Mouse (Mus musculus): ENCODE measurements around the gene Jdp2. TPM values are rescaled to one million over a fixed set of nuclear protein-coding genes. Genes with fewer than 3 reads are reported as not detected.

The Jdp2 gene
- polyA plus RNA-seq, 1 experiment from 2014 or later: 1.4 TPM

DNA sequence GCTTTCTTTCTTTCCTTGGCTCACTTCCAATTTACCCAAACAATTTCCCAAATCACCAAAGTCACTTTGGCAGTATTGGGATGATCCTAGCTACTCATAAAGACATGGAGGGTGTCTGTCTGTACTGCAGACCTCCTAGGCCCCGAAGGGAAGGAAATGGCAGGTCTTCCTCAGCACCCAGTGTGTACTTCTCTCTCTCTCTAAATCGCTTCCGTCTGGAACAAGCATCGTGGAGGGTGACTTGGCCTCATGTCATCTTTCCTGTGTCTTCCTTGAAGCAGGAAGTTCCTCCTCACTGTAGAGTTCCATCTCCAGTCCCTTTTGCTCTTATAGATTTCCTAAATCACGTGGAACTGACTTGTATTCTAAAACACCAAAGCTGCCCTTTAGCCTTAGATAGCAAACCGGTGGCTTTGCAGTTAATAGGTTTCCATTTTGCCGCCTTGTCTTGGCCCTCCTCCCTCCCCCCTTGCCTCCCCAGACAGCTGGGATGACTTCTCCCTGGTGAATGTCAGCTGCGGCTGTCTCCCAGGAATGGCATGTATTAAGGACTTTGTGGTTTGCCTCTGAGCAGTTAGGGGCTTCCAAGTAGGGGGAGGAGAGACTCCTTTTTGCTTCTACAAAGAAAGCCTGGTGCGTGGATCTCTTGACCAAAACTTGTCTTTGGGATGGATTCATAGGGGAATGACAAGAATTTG is 5.6 kb downstream of the Jdp2 start:
- Histone ChIP-seq H3K27me3 (ENCODE audit: control insufficient read depth, insufficient read depth, low read length) (no peaks in the 10 kb centered on the region), H3K27ac (ENCODE audit: low read length) (peak overlapping the region; percentile 66; the same call in 1 of the 2 replicates), H3K4me2 (replicated peaks; ENCODE audit: low read depth, low read length) (no peak overlapping the region), H3K9ac (replicated peaks; ENCODE audit: low read depth, low read length) (no peak overlapping the region), H3K4me1 (ENCODE audit: control insufficient read depth, insufficient read depth, low read length) (peaks cover 40% of the 10 kb centered on the region), H3K4me3 (ENCODE audit: low read depth, low read length) (no peak overlapping the region), H3K36me3 (ENCODE audit: control insufficient read depth, insufficient read depth, low read length) (peaks cover 7% of the 10 kb centered on the region; the same call in 1 of the 2 replicates), H3K9me3 (ENCODE audit: control insufficient read depth, low read depth, low read length) (no peaks in the 10 kb centered on the region)
- no peak for ATAC-seq (ENCODE audit: insufficient number of reproducible peaks, insufficient read depth, low FRiP score, low read depth)
- WGBS: 38% methylated on average over 9 of the region's 9 CpGs

DNA sequence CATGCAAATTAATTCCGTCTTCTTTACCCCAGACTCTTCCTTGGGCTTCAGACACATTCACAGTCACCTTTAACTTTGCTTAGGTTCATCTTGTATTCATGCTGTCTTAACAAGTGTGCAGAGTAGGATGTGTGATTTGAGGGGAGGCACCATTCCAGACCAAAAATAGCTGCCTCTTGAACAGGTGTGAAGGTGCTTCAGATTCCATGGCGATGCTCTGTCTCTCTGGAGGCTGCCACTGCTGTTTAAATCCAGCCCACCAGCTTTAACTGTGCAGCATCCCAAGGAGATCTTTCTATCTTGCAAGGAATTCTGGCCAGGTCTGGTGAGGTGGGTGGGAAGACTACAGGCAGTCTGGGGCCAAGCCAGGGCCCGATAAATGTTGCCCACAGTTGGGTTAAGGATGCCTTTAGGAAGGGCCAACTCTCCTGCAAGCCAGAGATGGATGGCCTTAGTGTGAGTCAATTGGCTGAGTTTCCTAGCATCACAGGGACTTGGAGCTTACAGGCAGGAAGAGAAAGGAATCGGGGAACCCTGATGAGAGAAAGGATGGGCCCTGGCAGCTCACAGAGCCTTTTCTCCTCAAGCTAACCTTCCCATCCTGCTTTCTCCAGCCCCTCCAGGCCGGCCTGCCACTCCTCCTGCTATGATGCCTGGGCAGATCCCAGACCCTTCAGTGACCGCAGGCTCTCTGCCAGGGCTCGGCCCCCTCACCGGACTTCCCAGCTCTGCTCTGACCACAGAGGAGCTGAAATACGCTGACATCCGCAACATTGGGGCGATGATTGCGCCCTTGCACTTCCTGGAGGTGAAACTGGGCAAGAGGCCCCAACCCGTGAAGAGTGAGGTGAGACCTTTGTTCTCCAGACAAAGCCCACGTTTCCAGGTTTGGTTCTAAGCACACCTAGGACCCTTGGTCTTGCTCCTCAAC is 9.0 kb downstream of the Jdp2 start:
- Histone ChIP-seq H3K9ac (replicated peaks; ENCODE audit: low read depth, low read length) (no peak overlapping the region), H3K36me3 (ENCODE audit: control insufficient read depth, insufficient read depth, low read length) (peaks cover 12% of the 10 kb centered on the region; the same call in 1 of the 2 replicates), H3K4me2 (replicated peaks; ENCODE audit: low read depth, low read length) (no peak overlapping the region), H3K27ac (ENCODE audit: low read length) (no peak overlapping the region), H3K4me1 (ENCODE audit: control insufficient read depth, insufficient read depth, low read length) (peaks cover 26% of the 10 kb centered on the region; the same call in 1 of the 2 replicates), H3K27me3 (ENCODE audit: control insufficient read depth, insufficient read depth, low read length) (no peaks in the 10 kb centered on the region), H3K9me3 (ENCODE audit: control insufficient read depth, low read depth, low read length) (no peaks in the 10 kb centered on the region), H3K4me3 (ENCODE audit: low read depth, low read length) (no peak overlapping the region)
- WGBS: 77% methylated on average over 14 of the region's 14 CpGs
- no peak for ATAC-seq (ENCODE audit: insufficient number of reproducible peaks, insufficient read depth, low FRiP score, low read depth)

DNA sequence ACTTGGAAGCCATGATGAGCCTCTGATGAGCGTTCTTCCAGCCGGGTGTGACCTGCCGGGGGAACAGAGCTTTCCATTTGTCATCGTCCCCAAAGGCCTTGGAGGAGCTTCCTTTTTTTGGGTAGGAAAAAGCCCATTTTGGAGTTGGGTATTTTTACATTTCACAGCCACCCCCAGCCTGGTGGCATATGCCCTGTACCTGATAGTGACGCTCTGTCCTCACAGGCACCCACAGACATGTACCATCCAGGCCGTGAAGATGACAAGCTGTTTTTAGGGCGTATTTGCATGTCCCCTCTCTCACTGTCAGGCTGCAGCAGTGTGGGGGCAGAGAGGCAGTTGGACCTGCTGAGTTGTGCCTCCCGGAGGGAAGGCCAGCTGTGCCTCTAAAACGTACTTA is 11.3 kb downstream of the Jdp2 start:
- no peak overlapping the region for H3K4me3 ChIP-seq (ENCODE audit: low read depth, low read length)
- H3K27me3 ChIP-seq (ENCODE audit: control insufficient read depth, insufficient read depth, low read length): no peaks in the 10 kb centered on the region
- no peak overlapping the region for H3K4me2 ChIP-seq (replicated peaks; ENCODE audit: low read depth, low read length)
- no peaks in the 10 kb centered on the region for H3K9me3 ChIP-seq (ENCODE audit: control insufficient read depth, low read depth, low read length)
- no peak for ATAC-seq (ENCODE audit: insufficient number of reproducible peaks, insufficient read depth, low FRiP score, low read depth)
- H3K36me3 ChIP-seq (ENCODE audit: control insufficient read depth, insufficient read depth, low read length): peaks cover 12% of the 10 kb centered on the region; the same call in 1 of the 2 replicates
- 78% methylated on average over 9 of the region's 9 CpGs for WGBS
- H3K27ac ChIP-seq (ENCODE audit: low read length): no peak overlapping the region
- H3K4me1 ChIP-seq (ENCODE audit: control insufficient read depth, insufficient read depth, low read length): peaks cover 4% of the 10 kb centered on the region; the same call in 1 of the 2 replicates
- no peak overlapping the region for H3K9ac ChIP-seq (replicated peaks; ENCODE audit: low read depth, low read length)

DNA sequence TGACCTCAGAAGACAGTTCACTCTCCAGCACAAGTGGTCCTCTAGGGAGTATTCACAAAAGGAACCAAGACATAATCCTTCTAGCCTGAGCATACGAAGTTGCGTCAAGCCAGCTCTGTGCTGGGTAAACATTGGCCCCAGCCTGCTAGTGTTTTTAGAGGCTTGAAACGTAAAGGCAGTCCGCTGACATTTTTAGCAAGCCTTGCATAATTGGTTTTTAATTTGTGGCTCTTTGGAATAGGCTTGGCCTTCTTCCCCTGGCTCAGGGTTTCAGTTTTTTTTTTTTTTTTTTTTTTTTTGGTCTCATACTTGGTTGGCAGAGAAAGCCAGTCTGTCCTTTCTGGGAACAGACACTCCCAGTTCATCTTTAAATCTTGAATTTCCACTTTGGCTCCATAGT is 15.3 kb downstream of the Jdp2 start:
- 35% methylated on average over 4 of the region's 4 CpGs for WGBS
- H3K4me1 ChIP-seq (ENCODE audit: control insufficient read depth, insufficient read depth, low read length): no peaks in the 10 kb centered on the region

DNA sequence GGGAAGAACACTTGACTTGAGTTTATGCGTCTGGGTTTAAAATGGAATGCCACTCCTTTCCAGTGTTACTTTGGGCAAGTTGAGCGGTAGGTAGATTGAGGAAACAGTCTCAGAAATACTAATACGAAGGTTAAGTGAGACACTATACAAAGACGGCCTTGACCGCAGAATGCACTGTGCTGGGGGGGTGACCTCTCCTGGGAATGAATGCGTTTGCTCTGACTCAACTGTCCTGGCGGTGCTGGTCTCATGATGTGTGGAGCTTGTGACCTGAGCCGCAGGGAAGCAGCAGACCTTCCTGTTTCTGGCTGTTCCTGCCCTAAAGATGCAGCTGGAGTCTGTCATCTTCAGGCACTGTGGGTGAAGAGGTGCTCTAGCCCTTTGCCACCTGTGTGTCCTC is 16.7 kb downstream of the Jdp2 start:
- no peak for ATAC-seq (ENCODE audit: insufficient number of reproducible peaks, insufficient read depth, low FRiP score, low read depth)
- 69% methylated on average over 8 of the region's 8 CpGs for WGBS

More for the DNA sequence above, 15.3 kb downstream of the Jdp2 start:
- no peak overlapping the region for H3K27ac ChIP-seq (ENCODE audit: low read length)
- no peak for ATAC-seq (ENCODE audit: insufficient number of reproducible peaks, insufficient read depth, low FRiP score, low read depth)
- no peak overlapping the region for H3K4me3 ChIP-seq (ENCODE audit: low read depth, low read length)
- no peaks in the 10 kb centered on the region for H3K9me3 ChIP-seq (ENCODE audit: control insufficient read depth, low read depth, low read length)
- H3K9ac ChIP-seq (replicated peaks; ENCODE audit: low read depth, low read length): no peak overlapping the region
- peaks cover 8% of the 10 kb centered on the region; the same call in 1 of the 2 replicates for H3K36me3 ChIP-seq (ENCODE audit: control insufficient read depth, insufficient read depth, low read length)
- no peak overlapping the region for H3K4me2 ChIP-seq (replicated peaks; ENCODE audit: low read depth, low read length)
- no peaks in the 10 kb centered on the region for H3K27me3 ChIP-seq (ENCODE audit: control insufficient read depth, insufficient read depth, low read length)

DNA sequence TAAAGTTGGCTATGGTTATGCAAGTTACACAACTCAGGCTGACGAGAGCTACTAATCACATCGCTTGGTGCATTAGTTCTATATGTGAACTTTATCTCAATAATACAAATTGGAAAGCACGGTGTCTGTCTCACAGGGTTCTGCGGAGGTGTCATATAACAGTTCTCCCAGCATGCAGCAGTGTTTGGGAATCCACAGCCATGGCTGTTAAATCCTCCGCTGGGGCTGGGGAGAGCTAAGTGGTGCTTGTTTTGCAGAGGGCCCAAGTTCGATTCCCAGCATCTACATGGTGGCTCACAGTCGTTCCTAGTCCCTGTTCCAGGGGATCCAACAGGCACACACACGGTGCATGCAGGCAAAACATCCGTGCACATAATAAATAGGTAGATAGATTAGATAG is 19.1 kb downstream of the Jdp2 start:
- Histone ChIP-seq H3K9ac (replicated peaks; ENCODE audit: low read depth, low read length) (no peak overlapping the region), H3K27me3 (ENCODE audit: control insufficient read depth, insufficient read depth, low read length) (no peaks in the 10 kb centered on the region), H3K27ac (ENCODE audit: low read length) (no peak overlapping the region), H3K36me3 (ENCODE audit: control insufficient read depth, insufficient read depth, low read length) (no peaks in the 10 kb centered on the region), H3K4me3 (ENCODE audit: low read depth, low read length) (no peak overlapping the region), H3K4me1 (ENCODE audit: control insufficient read depth, insufficient read depth, low read length) (no peaks in the 10 kb centered on the region), H3K9me3 (ENCODE audit: control insufficient read depth, low read depth, low read length) (no peaks in the 10 kb centered on the region), H3K4me2 (replicated peaks; ENCODE audit: low read depth, low read length) (no peak overlapping the region)
- WGBS: 75% methylated on average over 9 of the region's 9 CpGs
- no peak for ATAC-seq (ENCODE audit: insufficient number of reproducible peaks, insufficient read depth, low FRiP score, low read depth)

More for the DNA sequence above, 16.7 kb downstream of the Jdp2 start:
- H3K36me3 ChIP-seq (ENCODE audit: control insufficient read depth, insufficient read depth, low read length): peaks cover under 1% of the 10 kb centered on the region; the same call in 1 of the 2 replicates
- H3K9ac ChIP-seq (replicated peaks; ENCODE audit: low read depth, low read length): no peak overlapping the region
- H3K4me1 ChIP-seq (ENCODE audit: control insufficient read depth, insufficient read depth, low read length): no peaks in the 10 kb centered on the region
- H3K27me3 ChIP-seq (ENCODE audit: control insufficient read depth, insufficient read depth, low read length): no peaks in the 10 kb centered on the region
- no peak overlapping the region for H3K27ac ChIP-seq (ENCODE audit: low read length)
- no peaks in the 10 kb centered on the region for H3K9me3 ChIP-seq (ENCODE audit: control insufficient read depth, low read depth, low read length)
- H3K4me2 ChIP-seq (replicated peaks; ENCODE audit: low read depth, low read length): no peak overlapping the region
- no peak overlapping the region for H3K4me3 ChIP-seq (ENCODE audit: low read depth, low read length)

DNA sequence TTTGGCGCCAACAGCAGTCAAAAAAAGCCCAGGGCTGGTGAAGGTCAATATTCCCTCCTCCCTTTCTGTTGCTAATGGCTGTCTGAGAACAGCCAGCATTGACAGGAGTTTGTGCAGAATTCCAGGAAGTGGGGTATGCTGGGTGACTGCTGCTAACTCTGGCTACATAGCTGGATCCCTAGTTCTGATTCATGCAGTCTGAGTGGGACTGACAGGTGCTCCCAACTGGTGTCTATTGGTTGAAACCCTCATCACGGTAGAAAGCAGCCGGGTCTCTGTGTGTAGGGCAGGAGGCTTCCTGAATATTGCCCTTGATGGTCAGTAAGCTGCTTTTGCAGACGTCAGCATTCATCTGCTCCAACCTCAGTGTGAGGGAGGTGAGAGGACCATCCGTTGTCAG is 19.6 kb downstream of the Jdp2 start:
- no peak overlapping the region for H3K4me2 ChIP-seq (replicated peaks; ENCODE audit: low read depth, low read length)
- no peaks in the 10 kb centered on the region for H3K36me3 ChIP-seq (ENCODE audit: control insufficient read depth, insufficient read depth, low read length)
- peaks cover 2% of the 10 kb centered on the region for H3K4me1 ChIP-seq (ENCODE audit: control insufficient read depth, insufficient read depth, low read length)
- 71% methylated on average over 5 of the region's 5 CpGs for WGBS
- ATAC-seq (ENCODE audit: insufficient number of reproducible peaks, insufficient read depth, low FRiP score, low read depth): no peak
- no peak overlapping the region for H3K9ac ChIP-seq (replicated peaks; ENCODE audit: low read depth, low read length)
- H3K27ac ChIP-seq (ENCODE audit: low read length): no peak overlapping the region
- no peaks in the 10 kb centered on the region for H3K9me3 ChIP-seq (ENCODE audit: control insufficient read depth, low read depth, low read length)
- H3K4me3 ChIP-seq (ENCODE audit: low read depth, low read length): no peak overlapping the region
- no peaks in the 10 kb centered on the region for H3K27me3 ChIP-seq (ENCODE audit: control insufficient read depth, insufficient read depth, low read length)

DNA sequence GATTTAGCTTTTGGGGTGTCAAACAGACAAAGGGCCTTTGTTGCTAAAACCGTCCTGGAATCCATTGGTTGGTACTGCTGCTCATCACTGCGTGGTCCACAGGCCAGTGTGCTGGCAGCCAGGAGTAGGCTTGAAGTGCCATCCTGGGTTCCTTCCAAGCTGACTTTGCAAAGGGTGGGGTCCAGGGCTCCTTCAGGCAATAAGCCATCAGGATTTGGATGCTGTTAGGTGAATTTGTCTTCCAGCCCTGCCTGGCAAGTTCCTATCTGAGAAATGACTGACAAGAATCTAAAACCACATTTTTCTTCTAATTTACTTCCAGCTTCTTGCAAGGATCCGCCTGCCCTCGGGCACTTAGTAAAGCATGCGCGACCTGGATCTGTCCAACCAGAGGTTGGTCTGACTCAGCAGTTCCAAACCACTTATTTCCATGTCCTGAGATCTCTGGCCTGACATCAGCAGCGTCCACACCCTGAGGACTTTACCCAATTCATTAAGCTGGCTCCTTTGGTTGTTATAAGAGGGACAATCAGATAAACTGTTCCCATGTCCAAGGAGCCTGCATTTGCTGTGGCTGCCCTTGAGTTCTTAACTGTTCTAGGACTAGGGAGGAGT is 20.6 kb downstream of the Jdp2 start:
- H3K4me1 ChIP-seq (ENCODE audit: control insufficient read depth, insufficient read depth, low read length): peaks cover 8% of the 10 kb centered on the region
- no peak overlapping the region for H3K9ac ChIP-seq (replicated peaks; ENCODE audit: low read depth, low read length)
- ATAC-seq (ENCODE audit: insufficient number of reproducible peaks, insufficient read depth, low FRiP score, low read depth): no peak
- H3K4me2 ChIP-seq (replicated peaks; ENCODE audit: low read depth, low read length): no peak overlapping the region
- WGBS: 77% methylated on average over 7 of the region's 7 CpGs
- no peak overlapping the region for H3K27ac ChIP-seq (ENCODE audit: low read length)
- no peaks in the 10 kb centered on the region for H3K36me3 ChIP-seq (ENCODE audit: control insufficient read depth, insufficient read depth, low read length)
- H3K9me3 ChIP-seq (ENCODE audit: control insufficient read depth, low read depth, low read length): no peaks in the 10 kb centered on the region
- no peaks in the 10 kb centered on the region for H3K27me3 ChIP-seq (ENCODE audit: control insufficient read depth, insufficient read depth, low read length)
- no peak overlapping the region for H3K4me3 ChIP-seq (ENCODE audit: low read depth, low read length)

Measured in stomach, embryonic 14.5 days (tissue).